Mouse (Mus musculus): ENCODE data around the gene Rnf11.

DNA sequence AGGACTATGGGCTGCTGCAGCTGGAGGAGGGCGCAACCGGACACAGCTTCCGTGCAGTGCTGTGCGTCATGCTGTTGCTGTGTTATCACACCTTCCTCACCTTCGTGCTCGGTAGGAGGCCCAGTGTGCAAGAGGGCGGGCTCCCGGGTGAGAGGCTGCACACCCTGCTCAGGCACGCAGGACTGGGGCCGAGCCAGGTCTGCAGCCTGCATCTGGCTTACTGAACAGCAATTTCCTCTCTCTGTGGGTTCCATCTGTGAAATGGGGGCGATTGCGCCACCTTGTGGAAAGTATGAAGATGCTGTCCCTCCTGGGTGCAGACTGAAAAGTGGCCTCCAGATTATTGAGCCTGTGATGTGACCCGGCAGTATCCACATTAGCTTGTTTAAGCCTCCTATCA lies 53.7 kb downstream of the Rnf11 start:
- TF ChIP-seq CTCF (IDR thresholded peaks at IDR 0.05; ENCODE audit: low read depth, low read length) (peak; percentile 60), POLR2A (IDR thresholded peaks at IDR 0.05; ENCODE audit: extremely low read depth, insufficient read depth, low read length) (no peak)

Data from liver, adult 2 months (tissue).